Mouse (Mus musculus): ENCODE measurements around the gene Dpp8.

Dpp8 gene

DNA sequence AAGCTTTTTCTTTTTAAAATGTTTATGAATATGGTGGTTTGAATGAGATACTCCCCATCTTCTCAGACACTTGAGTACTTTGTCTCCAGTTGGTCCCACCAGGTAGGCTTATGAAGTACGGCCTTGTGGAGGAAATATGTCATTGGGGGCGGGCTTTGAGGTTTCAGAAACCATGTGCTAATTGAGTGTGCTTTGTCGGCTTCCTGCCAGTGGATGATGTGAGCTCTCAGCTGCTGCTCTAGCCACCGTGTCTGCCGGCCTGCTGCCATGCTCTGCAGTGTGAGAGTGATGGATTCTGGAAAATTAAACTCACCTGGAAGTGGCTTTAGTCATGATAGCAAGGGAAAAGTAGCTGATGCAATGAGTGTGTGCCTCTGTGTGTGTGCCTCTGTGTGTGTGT lies 55.3 kb downstream of the Dpp8 start:
- no peak for DNase-seq

DNA sequence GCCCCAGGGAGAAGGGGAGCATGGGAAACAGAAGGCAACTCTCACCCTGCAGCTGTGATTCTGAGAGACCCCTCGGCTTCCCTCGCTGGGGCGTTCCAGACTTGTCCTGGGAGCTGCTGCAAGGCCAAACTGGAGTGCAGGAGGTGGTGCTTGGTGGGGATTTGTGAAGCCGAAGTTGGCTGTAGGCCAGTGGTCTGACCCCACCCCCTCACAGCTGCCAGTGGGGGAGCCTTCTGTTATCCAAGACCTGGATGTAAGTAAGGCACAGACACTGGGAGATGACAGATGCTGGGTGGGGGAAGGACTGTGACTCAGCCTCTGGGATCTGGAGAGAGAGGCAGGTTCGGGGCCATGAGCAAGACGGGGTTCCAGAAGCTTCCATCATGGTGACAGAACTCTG lies 62.0 kb downstream of the Dpp8 start:
- DNase-seq, result peak; percentile 54

DNA sequence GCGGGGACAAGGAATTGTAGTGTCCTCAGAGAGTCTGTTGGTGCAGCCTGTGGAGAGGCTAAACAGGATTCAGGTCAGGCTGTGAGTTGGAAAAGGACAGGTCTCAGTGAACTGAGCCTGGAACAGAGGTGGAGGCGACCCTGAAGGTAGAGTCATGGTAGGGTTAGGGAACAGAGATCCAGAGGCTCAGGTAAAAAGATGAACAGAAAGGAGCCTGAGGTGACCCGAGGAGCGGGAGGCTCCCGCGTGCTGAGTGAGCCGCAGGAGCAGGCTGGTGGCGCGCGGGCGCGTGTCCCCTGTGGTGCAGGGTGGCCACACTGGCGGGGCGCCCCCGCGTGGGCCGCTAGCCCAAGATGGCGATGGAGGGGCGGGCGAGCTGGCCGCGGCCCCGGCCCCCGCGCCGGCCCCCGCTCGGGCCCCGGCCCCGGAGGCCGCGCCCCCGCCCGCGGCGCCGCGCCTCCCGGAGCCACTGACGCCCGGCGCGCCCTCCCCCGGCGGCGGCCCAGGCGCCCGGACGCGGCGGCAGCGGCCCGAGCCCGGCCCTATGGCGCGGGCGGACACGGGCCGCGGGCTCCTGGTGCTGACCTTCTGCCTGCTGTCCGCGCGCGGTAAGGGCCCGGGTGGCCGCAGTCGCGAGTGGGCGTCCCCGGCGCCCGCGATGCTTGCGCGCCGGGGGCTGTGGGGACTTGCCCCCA lies 68.9 kb downstream of the Dpp8 start, which contains the start of gene Igdcc4:
Gene Igdcc4 (plus strand): TSS at position 496 of the 695 bp plus-strand sequence.
- peak; percentile 67 for DNase-seq

DNA sequence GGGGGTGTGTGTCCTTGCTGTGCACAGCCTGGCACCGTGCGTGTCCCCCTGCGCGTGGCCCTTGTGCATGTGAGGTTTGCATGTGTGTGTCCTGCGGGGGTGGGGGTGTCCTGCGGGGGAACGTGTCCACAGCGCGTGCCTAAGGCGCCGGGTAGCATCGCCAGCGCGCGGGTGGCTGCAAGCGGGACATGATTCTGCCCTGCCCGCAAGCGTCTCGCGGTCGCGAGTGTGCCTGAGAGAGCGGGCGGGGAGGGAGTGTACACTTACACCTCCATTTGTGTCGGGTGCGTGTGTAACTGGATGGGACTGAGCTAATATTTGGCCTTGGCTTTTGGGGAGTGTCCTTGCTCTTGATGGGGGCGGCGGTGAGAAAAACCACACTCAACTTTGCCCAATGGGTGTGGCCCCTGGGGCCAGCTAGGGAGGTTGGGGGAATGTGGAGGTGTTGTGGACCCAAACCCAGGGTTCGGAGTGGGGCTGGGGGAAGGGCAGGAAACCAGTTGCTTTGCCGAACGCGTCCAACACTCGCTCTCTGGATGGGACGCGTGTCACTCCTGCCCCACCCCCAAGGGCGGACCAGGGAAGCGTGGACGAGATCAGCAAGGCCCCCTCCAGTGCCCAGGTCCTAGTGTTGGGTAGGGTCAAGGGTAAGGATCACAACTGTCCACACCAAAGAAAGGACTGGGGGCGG lies 69.6 kb downstream of the Dpp8 start:
- DNase-seq, result peak; percentile 58

DNA sequence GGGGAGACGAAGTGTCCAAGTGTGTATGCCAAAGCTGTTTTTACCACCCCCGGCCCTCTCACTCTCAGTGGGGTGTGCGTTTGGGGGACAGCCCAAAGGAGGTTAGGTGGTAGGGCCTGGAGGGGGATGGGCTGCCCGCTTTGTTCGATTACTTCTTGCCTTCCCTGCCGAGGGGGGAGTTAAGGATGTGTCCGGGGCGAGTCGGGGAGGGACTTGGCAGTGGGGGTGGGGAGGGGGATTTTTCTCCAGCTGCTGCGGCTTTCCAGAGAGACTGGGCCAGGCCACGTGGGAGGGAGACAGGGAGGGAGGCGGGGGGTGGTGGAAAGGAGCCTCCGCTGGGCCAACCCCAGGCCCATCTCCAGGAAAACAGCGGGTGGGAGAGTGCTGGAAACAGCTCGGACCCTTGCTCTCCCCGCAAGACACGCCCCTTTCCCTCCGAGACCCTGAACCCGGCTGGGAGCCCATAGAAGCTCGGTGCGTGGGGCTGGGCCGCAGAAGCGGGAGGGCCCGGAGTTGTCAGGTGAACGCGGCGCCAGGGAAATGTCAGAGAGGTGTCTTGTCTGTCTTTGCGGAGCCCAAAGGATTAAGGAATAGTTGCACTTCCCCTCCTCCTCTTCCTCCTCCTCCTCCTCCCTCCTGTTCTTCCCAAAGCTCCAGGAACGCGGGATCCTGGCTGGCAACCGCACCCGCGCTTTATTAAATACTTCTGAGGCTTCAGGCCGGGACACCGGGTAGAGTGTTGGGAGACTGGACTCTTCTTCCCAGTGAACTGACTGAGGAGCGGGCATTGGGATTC lies 70.4 kb downstream of the Dpp8 start:
- peak; percentile 70 for DNase-seq

DNA sequence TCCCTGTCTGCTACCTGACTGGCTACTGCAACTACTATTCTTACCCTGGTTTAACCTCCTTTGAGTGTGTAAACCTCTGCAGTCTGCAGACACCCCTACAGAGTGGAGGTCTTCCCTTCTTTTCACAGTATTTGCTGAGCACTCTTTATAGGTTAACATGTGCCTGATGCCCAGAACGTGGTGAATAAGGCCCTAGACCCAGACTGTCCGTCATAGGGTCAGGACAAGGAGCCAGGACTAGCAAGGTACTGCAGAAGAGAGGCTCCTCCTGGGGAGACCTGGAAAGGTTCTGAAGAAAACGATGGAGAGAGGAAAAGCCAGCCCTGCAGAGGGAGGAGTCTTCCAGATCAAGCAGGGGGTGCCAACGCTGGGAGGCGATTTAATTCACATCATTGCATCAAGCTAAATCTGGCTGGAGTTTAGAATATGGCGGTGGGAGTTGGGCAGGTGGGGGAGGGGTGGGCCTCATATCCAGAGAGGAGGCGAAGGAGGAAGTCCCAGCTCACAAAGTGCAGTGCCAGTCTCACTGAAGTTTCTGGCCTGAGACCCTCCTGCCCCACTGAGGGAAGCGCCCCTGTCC lies 71.0 kb downstream of the Dpp8 start:
- peak; percentile 25 for DNase-seq

DNA sequence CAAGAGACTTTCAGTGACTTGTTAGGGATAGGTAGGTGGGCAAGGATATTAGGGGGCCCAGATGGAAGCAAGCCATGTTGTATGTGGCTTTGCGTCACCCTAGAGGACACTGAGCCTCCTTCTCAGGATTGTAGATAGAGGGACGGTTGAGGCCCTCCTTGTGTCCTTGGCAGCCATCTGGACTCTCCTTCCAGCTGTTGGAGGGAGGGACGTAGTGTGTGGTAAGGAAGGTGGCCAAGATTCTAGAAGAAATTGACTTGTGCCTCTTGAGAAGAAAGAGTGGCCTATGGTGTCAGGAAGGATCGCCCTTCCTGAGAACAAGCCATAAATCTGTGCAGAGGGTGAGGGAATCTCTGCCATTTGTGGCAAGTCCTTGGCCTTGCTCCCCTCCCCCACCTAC lies 74.6 kb downstream of the Dpp8 start:
- no peak for DNase-seq

DNA sequence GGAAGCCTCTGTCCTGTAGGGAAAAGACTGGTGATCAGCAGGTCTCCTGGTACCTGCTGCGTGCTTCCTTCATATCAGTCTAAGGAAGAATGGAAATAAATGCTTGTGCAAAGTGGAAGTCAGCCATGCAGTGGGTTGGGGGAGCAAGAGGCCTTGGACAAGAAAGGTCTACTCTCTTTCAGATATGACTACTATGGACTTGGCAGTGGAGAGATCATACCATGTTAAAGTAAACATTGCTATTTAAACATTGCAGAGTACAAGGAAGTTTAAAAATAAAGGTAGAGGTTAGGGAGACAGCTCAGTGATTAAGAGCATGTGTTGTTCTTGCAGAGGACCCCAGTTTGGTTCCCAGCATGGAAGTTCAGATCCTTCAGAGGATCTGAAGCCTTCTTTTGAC lies 75.7 kb downstream of the Dpp8 start:
- no peak for DNase-seq

DNA sequence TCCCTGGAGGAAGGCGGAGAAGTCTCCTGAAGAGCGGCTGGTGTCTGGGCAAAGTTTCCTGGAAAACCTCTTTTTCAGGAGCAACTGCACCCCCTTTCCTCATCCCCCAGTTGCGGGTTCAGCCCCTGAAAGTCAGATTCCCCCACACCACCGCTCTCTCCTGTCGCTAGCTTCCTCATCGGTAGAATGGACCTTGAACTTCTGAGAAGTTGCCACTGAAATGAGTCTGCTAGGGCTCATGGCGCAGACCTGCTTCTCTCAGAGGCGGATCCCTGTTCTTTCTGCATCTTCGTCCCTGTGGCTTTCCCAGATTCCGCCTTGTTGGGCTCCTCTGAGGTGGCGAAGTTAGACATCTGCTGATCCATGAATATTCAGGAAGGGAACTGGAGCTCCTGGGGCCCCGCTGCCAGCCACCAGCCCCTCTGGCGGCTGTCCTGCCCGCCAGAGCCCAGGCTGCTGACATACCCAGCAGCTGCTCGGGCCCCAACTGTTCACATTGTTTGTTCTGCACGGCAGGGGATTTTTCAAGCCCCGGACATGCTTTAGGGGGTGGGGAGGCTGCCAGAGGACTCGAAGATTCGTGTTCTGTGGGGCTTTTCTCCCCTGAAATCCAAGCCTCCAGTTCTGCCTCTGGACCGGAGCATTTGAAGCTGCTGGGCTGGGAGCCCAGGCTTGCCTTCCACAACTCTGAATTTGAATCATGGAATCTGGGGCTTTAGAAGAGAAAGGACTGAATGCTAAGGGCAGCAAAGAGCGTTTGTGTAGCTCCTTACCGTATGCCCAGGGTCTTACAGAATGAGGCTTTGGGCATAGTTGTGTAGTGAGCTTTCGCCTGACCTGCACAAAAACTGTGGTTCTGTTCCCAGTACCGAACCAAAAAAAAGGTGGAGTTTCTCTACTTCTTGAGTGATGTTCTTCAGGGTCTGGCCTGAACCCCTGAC lies 77.2 kb downstream of the Dpp8 start:
- peak; percentile 60 for DNase-seq

DNA sequence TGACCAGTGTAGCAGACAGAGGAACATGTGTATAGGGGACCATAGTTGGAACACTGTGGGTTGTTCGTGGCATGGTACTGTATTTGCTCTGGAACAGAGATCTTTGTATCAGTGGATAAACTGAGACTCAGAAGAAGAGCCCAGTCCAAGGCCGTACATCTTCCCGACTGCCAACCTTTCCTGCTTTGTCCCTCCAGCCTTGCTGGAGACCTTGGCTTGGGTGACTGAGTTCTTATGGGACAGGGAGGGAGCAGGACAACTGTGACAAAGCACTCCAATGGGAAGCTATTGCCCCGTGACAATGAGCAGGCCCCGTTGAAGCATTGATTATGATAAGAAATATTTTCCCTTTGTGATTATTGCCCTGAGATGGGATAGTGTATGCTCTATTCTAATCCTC lies 79.5 kb downstream of the Dpp8 start:
- no peak for DNase-seq

DNA sequence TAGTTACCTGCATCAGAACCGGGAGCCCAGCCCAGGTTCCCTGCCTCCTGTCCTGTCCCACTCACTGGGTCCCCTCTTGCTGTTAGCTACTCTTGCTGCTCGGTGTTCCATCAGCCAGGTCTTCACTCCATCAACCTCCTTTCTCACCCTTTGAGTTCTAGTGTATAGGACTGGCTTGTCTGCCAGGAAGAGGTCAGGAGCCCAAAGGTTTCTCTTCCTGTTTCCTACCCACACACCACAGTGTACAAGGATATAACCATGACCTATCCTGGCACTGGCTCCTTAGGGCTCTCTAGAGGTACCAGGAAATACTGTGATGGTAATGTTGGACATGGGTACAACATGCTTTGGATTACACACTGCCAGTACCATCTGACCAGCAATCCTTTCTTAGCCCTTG lies 81.5 kb downstream of the Dpp8 start:
- no peak for DNase-seq

DNA sequence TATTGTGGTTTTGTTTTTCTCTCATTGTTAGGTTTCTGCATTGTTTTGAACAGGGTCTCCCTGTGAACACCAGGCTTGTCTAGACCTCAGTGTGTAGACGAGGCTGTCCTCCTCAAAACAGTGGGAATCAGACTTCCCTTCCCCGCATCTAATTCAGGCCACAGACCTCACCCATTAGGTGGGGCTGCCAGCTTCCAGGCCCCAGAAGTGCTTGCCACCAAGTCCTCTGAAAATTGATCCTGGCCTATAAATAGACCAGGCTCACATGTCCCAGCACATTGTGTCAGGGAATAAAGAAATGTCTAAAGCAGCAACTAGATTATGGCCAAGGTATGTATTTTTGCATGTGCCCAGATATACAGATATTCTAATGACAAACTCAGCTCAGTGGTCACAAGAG lies 83.7 kb downstream of the Dpp8 start:
- DNase-seq, result no peak

DNA sequence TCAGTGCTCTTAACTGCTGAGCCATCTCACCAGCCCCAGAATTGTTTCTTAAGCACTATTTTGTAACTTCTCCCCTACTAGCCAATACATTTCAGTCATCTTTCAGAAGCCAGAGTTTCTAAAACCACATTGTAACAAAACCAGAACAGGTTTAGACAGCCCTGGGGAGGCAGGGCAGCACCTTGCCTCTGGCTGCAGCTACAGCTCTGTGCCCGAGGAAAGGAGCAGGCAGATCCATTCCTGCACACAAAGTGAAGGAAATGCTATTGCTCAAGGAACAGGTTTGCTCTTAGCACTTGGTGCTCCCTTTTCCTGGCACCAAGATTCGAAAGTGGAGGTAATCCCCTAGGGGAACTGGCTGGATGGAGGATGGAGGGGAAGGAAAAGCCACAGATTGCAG lies 85.3 kb downstream of the Dpp8 start:
- no peak for DNase-seq

DNA sequence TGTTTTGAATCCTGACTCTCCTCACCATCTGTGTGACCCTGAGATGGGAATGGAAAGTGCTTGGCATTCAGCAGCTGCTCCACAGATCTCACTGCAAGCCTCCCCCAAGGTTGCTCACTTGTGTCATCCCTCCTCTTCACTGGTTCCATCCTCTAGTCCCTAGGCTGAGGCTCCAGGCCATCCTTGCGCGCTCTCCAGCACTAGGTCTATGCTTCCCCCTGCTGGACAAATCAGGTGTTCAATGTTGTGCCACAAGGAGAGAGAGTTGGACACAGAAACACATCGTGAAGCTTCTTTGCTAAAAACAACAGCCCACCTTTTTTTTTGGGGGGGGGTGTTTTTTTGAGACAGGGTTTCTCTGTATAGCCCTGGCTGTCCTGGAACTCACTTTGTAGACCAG lies 88.7 kb downstream of the Dpp8 start:
- peak; percentile 67 for DNase-seq

DNA sequence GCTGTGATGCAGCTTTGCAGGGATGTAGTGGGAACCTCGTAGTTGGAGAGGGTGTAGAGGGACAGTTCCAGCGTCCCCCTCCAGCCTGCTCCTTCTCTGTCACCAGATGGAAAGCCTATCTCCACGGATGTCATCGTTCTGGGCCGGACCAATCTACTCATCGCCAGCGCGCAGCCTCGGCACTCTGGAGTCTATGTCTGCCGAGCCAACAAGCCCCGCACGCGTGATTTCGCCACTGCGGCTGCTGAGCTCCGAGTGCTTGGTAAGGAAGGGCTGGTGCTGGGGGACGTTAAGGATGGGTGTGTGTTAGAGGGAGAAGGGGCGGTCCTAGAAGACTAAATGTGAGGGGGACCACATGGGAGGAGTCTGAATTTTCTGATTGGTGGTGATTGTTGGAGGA lies 90.3 kb downstream of the Dpp8 start:
- DNase-seq, result peak; percentile 57

DNA sequence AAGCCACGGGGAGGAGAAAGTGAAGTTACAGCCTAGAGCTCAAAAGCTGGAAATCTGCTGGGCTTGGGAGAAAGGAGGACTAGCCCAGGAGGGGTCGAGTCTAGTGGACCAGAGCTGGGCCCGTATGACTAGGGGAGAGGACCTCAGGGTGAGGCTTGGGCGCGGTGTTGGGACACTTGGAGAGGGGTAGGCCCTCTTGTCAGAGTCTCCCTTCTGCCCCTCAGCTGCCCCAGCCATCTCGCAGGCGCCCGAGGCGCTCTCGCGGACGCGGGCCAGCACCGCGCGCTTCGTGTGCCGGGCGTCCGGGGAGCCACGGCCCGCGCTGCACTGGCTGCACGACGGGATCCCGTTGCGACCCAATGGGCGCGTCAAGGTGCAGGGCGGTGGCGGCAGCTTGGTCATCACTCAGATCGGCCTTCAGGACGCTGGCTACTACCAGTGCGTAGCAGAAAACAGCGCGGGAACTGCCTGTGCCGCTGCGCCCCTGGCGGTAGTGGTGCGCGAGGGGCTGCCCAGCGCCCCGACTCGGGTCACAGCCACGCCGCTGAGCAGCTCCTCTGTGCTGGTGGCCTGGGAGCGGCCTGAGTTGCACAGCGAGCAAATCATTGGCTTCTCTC lies 91.4 kb downstream of the Dpp8 start:
- peak; percentile 65 for DNase-seq

DNA sequence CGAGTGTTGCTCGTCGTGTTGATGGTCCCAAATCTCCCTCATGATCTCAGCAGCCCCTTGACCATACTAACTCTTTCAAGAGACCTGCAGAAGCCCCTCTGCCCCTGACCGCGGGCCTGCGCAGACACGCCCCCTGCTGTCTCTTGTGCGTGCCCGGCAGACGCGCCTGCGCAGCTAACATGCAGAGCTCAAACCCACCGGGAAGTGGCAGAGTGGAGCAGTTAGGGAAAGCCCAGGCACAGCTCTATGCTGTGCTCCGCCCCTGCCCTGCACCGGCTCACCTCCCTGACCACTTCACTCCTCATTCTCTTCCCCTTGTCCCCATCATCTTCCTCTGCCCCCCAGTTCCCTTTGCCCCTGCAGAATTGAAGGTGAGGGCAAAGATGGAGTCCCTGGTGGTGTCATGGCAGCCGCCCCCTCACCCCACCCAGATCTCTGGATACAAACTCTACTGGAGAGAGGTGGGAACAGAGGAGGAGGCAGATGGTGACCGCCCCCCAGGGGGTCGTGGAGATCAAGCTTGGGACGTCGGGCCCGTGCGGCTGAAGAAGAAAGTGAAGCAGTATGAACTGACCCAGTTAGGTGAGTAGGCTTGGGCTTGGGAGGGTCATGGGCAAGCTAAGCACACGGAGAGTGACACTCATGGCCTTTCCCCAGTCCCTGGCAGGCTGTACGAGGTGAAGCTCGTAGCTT lies 96.1 kb downstream of the Dpp8 start:
- peak; percentile 52 for DNase-seq

DNA sequence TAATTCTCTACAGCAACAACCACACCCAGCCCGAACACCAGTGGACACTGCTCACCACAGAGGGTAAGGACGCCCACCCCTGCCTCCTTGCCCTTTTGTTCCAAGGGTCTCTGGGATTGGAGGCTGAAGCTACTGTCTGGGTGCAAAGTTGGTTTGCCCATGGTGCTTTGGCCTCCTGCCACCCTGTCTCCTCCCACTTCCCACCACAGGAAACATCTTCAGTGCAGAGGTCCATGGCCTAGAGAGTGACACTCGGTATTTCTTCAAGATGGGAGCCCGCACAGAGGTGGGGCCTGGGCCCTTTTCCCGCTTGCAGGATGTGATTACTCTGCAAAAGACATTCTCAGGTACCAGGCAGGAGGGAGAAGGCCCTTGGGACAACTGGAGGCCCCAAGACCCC lies 99.5 kb downstream of the Dpp8 start:
- DNase-seq, result no peak

All from right cerebral cortex, postnatal 4 days (tissue).